Mouse (Mus musculus) spleen, postnatal 10 days (tissue): ENCODE data around the gene Zc3hav1l.

Source experiments
- DNase-seq, 2 experiments: peaks; one replicate each; pipeline ENCODE4 v3.0.0; 2021 to 2022; ENCODE audit warnings: low spot score in 2 of 2

Zc3hav1l gene

GRCm38 (mm10) chr6:38298761-38299401 is at the start of gene Zc3hav1l:
Gene Zc3hav1l, minus strand, starts transcription at chr6:38299259.
- peak; percentile 51 to 59 for DNase-seq

- DNase-seq: no peak
Measured at GRCm38 (mm10) chr6:38347875-38348274, 48.8 kb upstream of the Zc3hav1l start.

GRCm38 (mm10) chr6:38345796-38346195 is 46.7 kb upstream of the Zc3hav1l start:
- DNase-seq: peak; percentile 70 to 90

GRCm38 (mm10) chr6:38344006-38344670 is 45.1 kb upstream of the Zc3hav1l start:
- DNase-seq: no peak

- no peak for DNase-seq
Measured at GRCm38 (mm10) chr6:38343581-38343980, 44.5 kb upstream of the Zc3hav1l start.

- DNase-seq: no peak
Measured at GRCm38 (mm10) chr6:38342666-38342992, 43.6 kb upstream of the Zc3hav1l start.

- peak; percentile 67 to 73 for DNase-seq
Measured at GRCm38 (mm10) chr6:38341751-38342665, 42.9 kb upstream of the Zc3hav1l start.

GRCm38 (mm10) chr6:38339078-38339477 is 40.0 kb upstream of the Zc3hav1l start:
- no peak for DNase-seq

GRCm38 (mm10) chr6:38337951-38338350 is 38.9 kb upstream of the Zc3hav1l start:
- DNase-seq: no peak

- DNase-seq: no peak
Measured at GRCm38 (mm10) chr6:38337166-38337705, 38.2 kb upstream of the Zc3hav1l start.

GRCm38 (mm10) chr6:38335264-38335663 is 36.2 kb upstream of the Zc3hav1l start:
- DNase-seq: no peak

GRCm38 (mm10) chr6:38326596-38326995 is 27.5 kb upstream of the Zc3hav1l start:
- DNase-seq: peak in 1 of 2 experiments; percentile 51

GRCm38 (mm10) chr6:38320621-38321020 is 21.6 kb upstream of the Zc3hav1l start:
- DNase-seq: no peak

- DNase-seq: peak; percentile 78 to 84
Measured at GRCm38 (mm10) chr6:38316050-38316449, 17.0 kb upstream of the Zc3hav1l start.

GRCm38 (mm10) chr6:38309741-38310140 is 10.7 kb upstream of the Zc3hav1l start:
- no peak for DNase-seq

- DNase-seq: peak in 1 of 2 experiments; percentile 52
Measured at GRCm38 (mm10) chr6:38304981-38305380, 5.9 kb upstream of the Zc3hav1l start.

GRCm38 (mm10) chr6:38298246-38298635 is 818 bp downstream of the Zc3hav1l start:
- peak in 1 of 2 experiments; percentile 19 for DNase-seq

- DNase-seq: no peak
Measured at GRCm38 (mm10) chr6:38297580-38298245, 1.3 kb downstream of the Zc3hav1l start.

- DNase-seq: no peak
Measured at GRCm38 (mm10) chr6:38293708-38294107, 5.4 kb downstream of the Zc3hav1l start.

- no peak for DNase-seq
Measured at GRCm38 (mm10) chr6:38292871-38293646, 6.0 kb downstream of the Zc3hav1l start.

GRCm38 (mm10) chr6:38284422-38284821 is 14.6 kb downstream of the Zc3hav1l start:
- DNase-seq: no peak
